Mouse (Mus musculus) heart, embryonic 13.5 days (tissue): Measurements from ENCODE around the gene Dock4. TPM values are rescaled to one million over a fixed set of nuclear protein-coding genes. Genes with fewer than 3 reads are reported as not detected.

Experiments
- ATAC-seq: fragments of 200-750 bp; cut with Nextera tagmentation; 2 replicates; pipeline ENCODE4 v1.8.0; 2017; ENCODE audit warnings: moderate TSS enrichment; ENCODE audit not compliant: insufficient number of reproducible peaks, low FRiP score, low TSS enrichment; ENCODE audit errors: extremely low read depth
- H3K27ac ChIP-seq: fragments of 300-500 bp; sonication (generic); replicated peaks from 2 replicates; pipeline ENCODE4 v1.5.1; 2015; ENCODE audit warnings: moderate library complexity, mild to moderate bottlenecking, inconsistent platforms
- H3K27me3 ChIP-seq: fragments of 300-500 bp; sonication (generic); replicated peaks from 2 replicates; pipeline ENCODE4 v1.6.1; 2015; ENCODE audit warnings: mild to moderate bottlenecking, inconsistent platforms
- H3K36me3 ChIP-seq: fragments of 300-500 bp; sonication (generic); 2 replicates; pipeline ENCODE4 v1.6.1; 2015; ENCODE audit warnings: mild to moderate bottlenecking, inconsistent platforms
- H3K4me1 ChIP-seq: fragments of 300-500 bp; sonication (generic); 2 replicates; pipeline ENCODE4 v1.6.1; 2015; ENCODE audit warnings: inconsistent platforms
- H3K4me2 ChIP-seq: fragments of 300-500 bp; sonication (generic); 2 replicates; pipeline ENCODE4 v1.6.1; 2015; ENCODE audit warnings: inconsistent platforms, mild to moderate bottlenecking, moderate library complexity
- H3K4me3 ChIP-seq: fragments of 300-500 bp; sonication (generic); 2 replicates; pipeline ENCODE4 v1.5.1; 2015; ENCODE audit warnings: moderate library complexity, mild to moderate bottlenecking, inconsistent platforms
- H3K9ac ChIP-seq: fragments of 300-500 bp; sonication (generic); 2 replicates; pipeline ENCODE4 v1.6.1; 2015; ENCODE audit warnings: inconsistent platforms, mild to moderate bottlenecking, moderate library complexity
- H3K9me3 ChIP-seq: fragments of 300-500 bp; sonication (generic); 2 replicates; pipeline ENCODE4 v1.6.1; 2016; ENCODE audit warnings: inconsistent platforms
- WGBS: fragments of 180-500 bp; shearing (Covaris S2); methylation state at CpG from one replicate; pipeline ENCODE4 v1.1.7; 2015; ENCODE audit warnings: mixed read lengths; 5-methylcytosine and 5-hydroxymethylcytosine counted together
- polyA plus RNA-seq: library from polyadenylated mRNA; unstranded; fragments of >200 nt; fragmentation: Nextera tagmentation; extraction: Ambion mirVana; gene quantifications from 2 replicates; pipeline ENCODE4 v1.2.1, GENCODE M21; 2015

Gene Dock4
- polyA plus RNA-seq, 1 experiment from 2014 or later = 6.9 TPM

GRCm38 (mm10) chr12:40659689-40660088 lies 213.9 kb downstream of the Dock4 start:
- H3K9ac ChIP-seq = no peak overlapping the region
- H3K27me3 ChIP-seq = no peaks in the 10 kb centered on the region
- no peak overlapping the region for H3K4me3 ChIP-seq
- no peaks in the 10 kb centered on the region for H3K36me3 ChIP-seq
- 59% methylated on average over 6 of the region's 6 CpGs for WGBS
- H3K9me3 ChIP-seq = no peaks in the 10 kb centered on the region
- ATAC-seq = no peak
- H3K27ac ChIP-seq = no peak overlapping the region
- H3K4me1 ChIP-seq = peaks cover 12% of the 10 kb centered on the region
- no peak overlapping the region for H3K4me2 ChIP-seq

GRCm38 (mm10) chr12:40669460-40669859 lies 223.7 kb downstream of the Dock4 start:
- no peak overlapping the region for H3K4me3 ChIP-seq
- H3K27me3 ChIP-seq = no peaks in the 10 kb centered on the region
- H3K27ac ChIP-seq = no peak overlapping the region
- peaks cover 16% of the 10 kb centered on the region for H3K4me1 ChIP-seq
- H3K4me2 ChIP-seq = no peak overlapping the region
- no peak for ATAC-seq
- no peaks in the 10 kb centered on the region for H3K9me3 ChIP-seq
- WGBS = 79% methylated on average over 2 of the region's 2 CpGs
- H3K36me3 ChIP-seq = no peaks in the 10 kb centered on the region
- no peak overlapping the region for H3K9ac ChIP-seq

GRCm38 (mm10) chr12:40670766-40671165 lies 225.0 kb downstream of the Dock4 start:
- Histone ChIP-seq H3K9me3 (no peaks in the 10 kb centered on the region), H3K4me2 (no peak overlapping the region), H3K27me3 (no peaks in the 10 kb centered on the region), H3K27ac (no peak overlapping the region), H3K4me1 (peaks cover 17% of the 10 kb centered on the region), H3K4me3 (no peak overlapping the region), H3K9ac (no peak overlapping the region), H3K36me3 (no peaks in the 10 kb centered on the region)
- no peak for ATAC-seq

GRCm38 (mm10) chr12:40679713-40680112 lies 234.0 kb downstream of the Dock4 start:
- no peak overlapping the region for H3K27ac ChIP-seq
- H3K9ac ChIP-seq = no peak overlapping the region
- no peaks in the 10 kb centered on the region for H3K27me3 ChIP-seq
- ATAC-seq = no peak
- H3K36me3 ChIP-seq = 0 out of 2 replicates have a peak, but pooled peaks cover 3% of the 10 kb centered on the region
- H3K4me3 ChIP-seq = no peak overlapping the region
- no peak overlapping the region for H3K4me2 ChIP-seq
- WGBS = 54% methylated on average over 4 of the region's 4 CpGs
- H3K4me1 ChIP-seq = no peaks in the 10 kb centered on the region
- H3K9me3 ChIP-seq = no peaks in the 10 kb centered on the region

- ATAC-seq = no peak
- no peaks in the 10 kb centered on the region for H3K9me3 ChIP-seq
- H3K27me3 ChIP-seq = no peaks in the 10 kb centered on the region
- 87% methylated on average over 1 of the region's 1 CpGs for WGBS
- H3K9ac ChIP-seq = no peak overlapping the region
- no peak overlapping the region for H3K4me2 ChIP-seq
- no peak overlapping the region for H3K27ac ChIP-seq
- 0 out of 2 replicates have a peak, but pooled peaks cover 3% of the 10 kb centered on the region for H3K36me3 ChIP-seq
- no peaks in the 10 kb centered on the region for H3K4me1 ChIP-seq
- H3K4me3 ChIP-seq = no peak overlapping the region
Measured at GRCm38 (mm10) chr12:40680551-40680950, 234.8 kb downstream of the Dock4 start.

GRCm38 (mm10) chr12:40691444-40691843 lies 245.7 kb downstream of the Dock4 start:
- Histone ChIP-seq H3K36me3 (no peaks in the 10 kb centered on the region), H3K4me2 (no peak overlapping the region), H3K27me3 (no peaks in the 10 kb centered on the region), H3K27ac (no peak overlapping the region), H3K9me3 (no peaks in the 10 kb centered on the region), H3K4me3 (no peak overlapping the region), H3K9ac (no peak overlapping the region), H3K4me1 (peaks cover 12% of the 10 kb centered on the region)
- ATAC-seq = no peak
- 73% methylated on average over 4 of the region's 4 CpGs for WGBS

GRCm38 (mm10) chr12:40694082-40694721 lies 248.4 kb downstream of the Dock4 start:
- no peaks in the 10 kb centered on the region for H3K27me3 ChIP-seq
- ATAC-seq = no peak

GRCm38 (mm10) chr12:40698330-40698729 lies 252.6 kb downstream of the Dock4 start:
- WGBS = 84% methylated on average over 4 of the region's 4 CpGs

More at GRCm38 (mm10) chr12:40694082-40694721, 248.4 kb downstream of the Dock4 start:
- Histone ChIP-seq H3K4me3 (no peak overlapping the region), H3K9me3 (no peaks in the 10 kb centered on the region), H3K4me2 (no peak overlapping the region), H3K4me1 (peaks cover 12% of the 10 kb centered on the region), H3K27ac (no peak overlapping the region), H3K9ac (no peak overlapping the region), H3K36me3 (no peaks in the 10 kb centered on the region)
- 45% methylated on average over 2 of the region's 2 CpGs for WGBS

GRCm38 (mm10) chr12:40702233-40702792 lies 256.6 kb downstream of the Dock4 start:
- Histone ChIP-seq H3K4me1 (no peaks in the 10 kb centered on the region), H3K27me3 (no peaks in the 10 kb centered on the region), H3K36me3 (no peaks in the 10 kb centered on the region), H3K9ac (no peak overlapping the region), H3K4me2 (no peak overlapping the region), H3K9me3 (no peaks in the 10 kb centered on the region), H3K4me3 (no peak overlapping the region), H3K27ac (no peak overlapping the region)
- ATAC-seq = no peak
- 40% methylated on average over 5 of the region's 5 CpGs for WGBS

More at GRCm38 (mm10) chr12:40698330-40698729, 252.6 kb downstream of the Dock4 start:
- Histone ChIP-seq H3K4me2 (no peak overlapping the region), H3K4me3 (no peak overlapping the region), H3K27me3 (no peaks in the 10 kb centered on the region), H3K4me1 (peaks cover 12% of the 10 kb centered on the region), H3K9me3 (no peaks in the 10 kb centered on the region), H3K27ac (no peak overlapping the region), H3K9ac (no peak overlapping the region), H3K36me3 (no peaks in the 10 kb centered on the region)
- ATAC-seq = no peak

GRCm38 (mm10) chr12:40704296-40704695 lies 258.5 kb downstream of the Dock4 start:
- Histone ChIP-seq H3K27ac (no peak overlapping the region), H3K9ac (no peak overlapping the region), H3K4me2 (no peak overlapping the region), H3K4me3 (no peak overlapping the region), H3K4me1 (peaks cover 5% of the 10 kb centered on the region), H3K36me3 (no peaks in the 10 kb centered on the region), H3K27me3 (no peaks in the 10 kb centered on the region), H3K9me3 (no peaks in the 10 kb centered on the region)
- ATAC-seq = no peak
- 38% methylated on average over 5 of the region's 5 CpGs for WGBS

GRCm38 (mm10) chr12:40707108-40707507 lies 261.4 kb downstream of the Dock4 start:
- Histone ChIP-seq H3K9ac (no peak overlapping the region), H3K27me3 (no peaks in the 10 kb centered on the region), H3K4me1 (peaks cover 5% of the 10 kb centered on the region), H3K4me3 (no peak overlapping the region), H3K36me3 (no peaks in the 10 kb centered on the region), H3K9me3 (no peaks in the 10 kb centered on the region), H3K4me2 (no peak overlapping the region), H3K27ac (no peak overlapping the region)
- no peak for ATAC-seq
- WGBS = 82% methylated on average over 1 of the region's 1 CpGs

- Histone ChIP-seq H3K27ac (no peak overlapping the region), H3K4me1 (peaks cover 5% of the 10 kb centered on the region), H3K36me3 (peaks cover 3% of the 10 kb centered on the region; the same call in 1 of the 2 replicates), H3K27me3 (no peaks in the 10 kb centered on the region), H3K9ac (no peak overlapping the region), H3K9me3 (no peaks in the 10 kb centered on the region), H3K4me2 (no peak overlapping the region), H3K4me3 (no peak overlapping the region)
- WGBS = 44% methylated on average over 2 of the region's 2 CpGs
- ATAC-seq = no peak
Measured at GRCm38 (mm10) chr12:40709094-40709493, 263.3 kb downstream of the Dock4 start.
